Mouse (Mus musculus) olfactory bulb, adult 2 months (tissue): Measurements from ENCODE around the gene Crtam.

Experiments
- CTCF ChIP-seq: fragments of 200-500 bp; IDR thresholded peaks from 2 replicates; pipeline ENCODE4 v1.5.1; 2012; ENCODE audit warnings: low read depth, mild to moderate bottlenecking, low read length, moderate library complexity; ENCODE audit not compliant: insufficient read depth
- POLR2A ChIP-seq: fragments of 200-500 bp; IDR thresholded peaks from 2 replicates; pipeline ENCODE4 v1.6.1; 2012; ENCODE audit warnings: mild to moderate bottlenecking, low read depth, low read length, moderate library complexity; ENCODE audit not compliant: insufficient read depth

- TF ChIP-seq CTCF (no peak), POLR2A (no peak)
Observed at GRCm38 (mm10) chr9:41007785-41008184, 3.4 kb upstream of the Crtam start.
